Mouse (Mus musculus): ENCODE measurements around the gene Avpr1a. TPM values are rescaled to one million over a fixed set of nuclear protein-coding genes. Genes with fewer than 3 reads are reported as not detected.

The Avpr1a gene
- polyA plus RNA-seq (2017; shearing (Covaris generic)) = under 1 TPM in 1 of 2 experiments, not detected in 1; 0.35 TPM

DNA sequence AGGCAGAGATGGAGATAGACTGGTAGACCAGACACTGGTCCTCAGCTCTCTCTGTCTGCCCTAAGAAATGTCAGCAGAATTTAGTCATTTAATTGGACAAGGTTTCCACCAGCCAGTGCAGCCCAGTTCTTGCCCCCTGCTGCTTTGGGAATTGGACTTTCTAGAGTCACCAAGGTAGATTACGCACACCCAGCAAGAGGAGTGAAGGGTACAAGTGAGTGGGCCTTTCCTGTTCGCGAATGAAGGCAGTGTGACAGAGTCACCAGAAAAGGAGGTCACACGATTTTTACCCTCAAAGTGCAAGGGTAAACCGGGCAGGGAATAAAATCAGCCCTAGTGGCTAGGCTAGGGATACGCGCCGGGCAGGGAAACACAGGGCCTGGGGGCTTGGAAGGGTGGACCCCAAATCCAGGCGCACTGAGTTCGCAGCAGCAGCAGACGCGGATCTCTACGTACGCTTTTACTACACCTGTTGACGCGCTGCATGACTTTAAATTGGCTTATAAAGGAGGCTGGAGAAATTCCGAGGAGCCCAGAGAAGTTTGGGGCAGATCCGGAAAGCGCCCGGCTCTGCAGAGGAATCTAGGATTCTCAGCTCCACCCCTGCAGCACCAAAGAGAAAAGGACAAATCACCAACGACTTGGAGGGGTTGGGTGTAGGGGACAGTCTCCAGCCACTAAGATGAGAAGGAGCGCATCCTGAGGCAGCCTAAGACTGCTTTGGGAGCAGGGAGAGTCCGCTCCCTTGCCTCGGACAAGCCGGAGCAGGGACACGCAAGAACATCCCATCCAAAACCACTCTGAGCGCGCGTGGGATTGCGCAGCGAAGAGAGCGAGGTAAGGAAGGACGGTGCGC is at the start of gene Avpr1a:
TSS of gene Avpr1a (plus strand) at position 639 of the 856 bp plus-strand sequence.

Other genes with a start within 250 kb of the Avpr1a start
- gene Ppm1h, start 230.3 kb downstream of the Avpr1a start, polyA plus RNA-seq (2017; shearing (Covaris generic)) = 10 to 100 TPM; 21.3 to 28.2 TPM